Mouse (Mus musculus) effector memory CD4-positive, alpha-beta T cell, adult 5 months (primary cell): ENCODE data around the gene Gm15448. TPM values are rescaled to one million over a fixed set of nuclear protein-coding genes. Genes with fewer than 3 reads are reported as not detected.

ENCODE experiments used
- polyA plus RNA-seq: library from polyadenylated mRNA; unstranded; fragments of 100-300 nt; shearing (Covaris generic); gene quantifications from one replicate; pipeline ENCODE4 v1.2.1, GENCODE M21; 2017

Gene Gm15448
- polyA plus RNA-seq = not detected

DNA sequence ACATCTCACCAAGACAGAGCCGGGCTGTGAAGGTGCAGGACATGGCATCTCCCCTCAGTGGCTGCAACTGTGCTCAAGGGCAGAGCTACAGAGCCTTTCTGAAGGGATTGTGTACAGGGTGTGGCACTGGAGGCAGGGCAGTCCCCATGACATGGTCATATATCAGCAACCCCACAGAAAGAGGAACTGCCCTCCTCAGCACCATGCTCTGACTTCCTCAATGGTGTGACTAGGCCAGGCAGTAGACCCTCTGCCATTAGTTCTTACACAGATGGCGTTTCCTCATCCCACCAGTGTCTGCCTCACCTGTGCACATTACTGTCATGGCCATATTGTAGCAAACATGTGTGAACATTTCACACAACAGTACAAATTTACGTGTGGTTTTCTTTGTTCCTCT is at the start of gene Gm15448:
Gene Gm15448, minus strand, starts transcription at position 89 of the 400 bp plus-strand sequence.

DNA sequence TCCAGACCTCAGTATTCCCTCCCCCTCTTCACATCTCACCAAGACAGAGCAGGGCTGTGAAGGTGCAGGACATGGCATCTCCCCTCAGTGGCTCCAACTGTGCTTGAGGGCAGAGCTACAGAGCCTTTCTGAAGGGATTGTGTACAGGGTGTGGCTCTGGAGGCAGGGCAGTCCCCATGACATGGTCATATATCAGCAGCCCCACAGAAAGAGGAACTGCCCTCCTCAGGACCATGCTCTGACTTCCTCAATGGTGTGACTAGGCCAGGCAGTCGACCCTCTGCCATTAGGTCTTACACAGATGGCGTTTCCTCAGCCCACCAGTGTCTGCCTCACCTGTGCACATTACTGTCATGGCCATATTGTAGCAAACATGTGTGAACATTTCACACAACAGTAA is 19.5 kb upstream of the Gm15448 start, which contains the start of gene Pira2:
Gene Pira2, minus strand, starts transcription at position 101 of the 400 bp plus-strand sequence.

Other genes starting within 250 kb of the Gm15448 start
- not detected for gene Oscar, start 209.5 kb downstream of the Gm15448 start, polyA plus RNA-seq
- gene Ndufa3, start 208.3 kb downstream of the Gm15448 start, polyA plus RNA-seq = 317 TPM
- gene Tfpt, start 195.8 kb downstream of the Gm15448 start, polyA plus RNA-seq = 16.6 TPM
- gene Prpf31, start 195.7 kb downstream of the Gm15448 start, polyA plus RNA-seq = 46.4 TPM
- 81.6 TPM for gene Cnot3, start 180.4 kb downstream of the Gm15448 start, polyA plus RNA-seq
- 26.8 TPM for gene Leng1, start 159.8 kb downstream of the Gm15448 start, polyA plus RNA-seq
- gene Tmc4, start 148.1 kb downstream of the Gm15448 start, polyA plus RNA-seq = 2.6 TPM
- 12.9 TPM for gene Tsen34, start 132.8 kb downstream of the Gm15448 start, polyA plus RNA-seq
- gene Mboat7, start 132.2 kb downstream of the Gm15448 start, polyA plus RNA-seq = 73.7 TPM
- gene Rps9, start 121.7 kb downstream of the Gm15448 start, polyA plus RNA-seq = 2,082 TPM
- gene Pirb, start 105.3 kb downstream of the Gm15448 start, polyA plus RNA-seq = 0.34 TPM
- not detected for gene Pira2, start 19.4 kb upstream of the Gm15448 start, polyA plus RNA-seq
- gene Gm14548, start 72.4 kb upstream of the Gm15448 start, polyA plus RNA-seq = not detected
- not detected for gene Lilra6, start 89.8 kb upstream of the Gm15448 start, polyA plus RNA-seq
- gene Lair1, start 237.5 kb upstream of the Gm15448 start, polyA plus RNA-seq = 14.2 TPM